Mouse (Mus musculus) liver, postnatal 0 days (tissue): ENCODE results near the gene Kctd14. TPM values are rescaled to one million over a fixed set of nuclear protein-coding genes. Genes with fewer than 3 reads are reported as not detected.

Experiments used
- ATAC-seq: fragments of 200-750 bp; cut with Nextera tagmentation; 2 replicates; pipeline ENCODE4 v1.8.0; 2017; ENCODE audit warnings: mild to moderate bottlenecking, moderate library complexity
- DNase-seq: peaks from one replicate; pipeline ENCODE4 v3.0.0-alpha.2; 2016
- H3K27ac ChIP-seq: fragments of 300-500 bp; sonication (generic); 2 replicates; pipeline ENCODE4 v1.5.1; 2014; ENCODE audit warnings: antibody characterized with exemption, moderate library complexity, mild to moderate bottlenecking, low read depth
- H3K27me3 ChIP-seq: fragments of 300-500 bp; sonication (generic); 2 replicates; pipeline ENCODE4 v1.6.1; 2014; ENCODE audit warnings: low read length, control low read depth, mixed read lengths; ENCODE audit not compliant: insufficient read depth
- H3K36me3 ChIP-seq: fragments of 300-500 bp; sonication (generic); replicated peaks from 2 replicates; pipeline ENCODE4 v1.6.1; 2014; ENCODE audit warnings: mild to moderate bottlenecking, control low read depth, low read length, moderate library complexity, mixed read lengths; ENCODE audit not compliant: insufficient read depth
- H3K4me1 ChIP-seq: fragments of 300-500 bp; sonication (generic); 2 replicates; pipeline ENCODE4 v1.6.1; 2014; ENCODE audit warnings: antibody characterized with exemption, mild to moderate bottlenecking, control low read depth; ENCODE audit not compliant: insufficient read depth
- H3K4me2 ChIP-seq: fragments of 300-500 bp; sonication (generic); 2 replicates; pipeline ENCODE4 v1.6.1; 2014; ENCODE audit warnings: low read depth, mild to moderate bottlenecking, low read length, moderate library complexity, mixed read lengths
- H3K4me3 ChIP-seq: fragments of 300-500 bp; sonication (generic); 2 replicates; pipeline ENCODE4 v1.5.1; 2014; ENCODE audit warnings: low read depth, low read length
- H3K9ac ChIP-seq: fragments of 300-500 bp; sonication (generic); replicated peaks from 2 replicates; pipeline ENCODE4 v1.6.1; 2014; ENCODE audit warnings: mild to moderate bottlenecking, moderate library complexity
- H3K9me3 ChIP-seq: fragments of 300-500 bp; sonication (generic); 2 replicates; pipeline ENCODE4 v1.6.1; 2016; ENCODE audit warnings: mild to moderate bottlenecking, control low read depth, low read length, mixed read lengths
- CTCF ChIP-seq: sonication (generic); IDR thresholded peaks from 2 replicates; pipeline ENCODE4 v1.5.1; 2016; ENCODE audit warnings: antibody characterized with exemption, low read depth
- EP300 ChIP-seq: IDR thresholded peaks from 2 replicates; pipeline ENCODE4 v1.6.1; 2016; ENCODE audit warnings: antibody characterized with exemption, low read depth, mild to moderate bottlenecking
- WGBS: fragments of 180-500 bp; shearing (Covaris S2); extraction: QIAGEN DNeasy Blood & Tissue Kit; methylation state at CpG from one replicate; pipeline ENCODE4 v1.1.7; 2014; ENCODE audit not compliant: insufficient replicate concordance; 5-methylcytosine and 5-hydroxymethylcytosine counted together
- polyA plus RNA-seq: library from polyadenylated mRNA; unstranded; fragments of >200 nt; fragmentation: Nextera tagmentation; extraction: Ambion mirVana; gene quantifications from 2 replicates; pipeline ENCODE4 v1.2.1, GENCODE M21; 2015

Kctd14 gene
- polyA plus RNA-seq, 1 experiment from 2014 or later = 5.0 TPM

DNA sequence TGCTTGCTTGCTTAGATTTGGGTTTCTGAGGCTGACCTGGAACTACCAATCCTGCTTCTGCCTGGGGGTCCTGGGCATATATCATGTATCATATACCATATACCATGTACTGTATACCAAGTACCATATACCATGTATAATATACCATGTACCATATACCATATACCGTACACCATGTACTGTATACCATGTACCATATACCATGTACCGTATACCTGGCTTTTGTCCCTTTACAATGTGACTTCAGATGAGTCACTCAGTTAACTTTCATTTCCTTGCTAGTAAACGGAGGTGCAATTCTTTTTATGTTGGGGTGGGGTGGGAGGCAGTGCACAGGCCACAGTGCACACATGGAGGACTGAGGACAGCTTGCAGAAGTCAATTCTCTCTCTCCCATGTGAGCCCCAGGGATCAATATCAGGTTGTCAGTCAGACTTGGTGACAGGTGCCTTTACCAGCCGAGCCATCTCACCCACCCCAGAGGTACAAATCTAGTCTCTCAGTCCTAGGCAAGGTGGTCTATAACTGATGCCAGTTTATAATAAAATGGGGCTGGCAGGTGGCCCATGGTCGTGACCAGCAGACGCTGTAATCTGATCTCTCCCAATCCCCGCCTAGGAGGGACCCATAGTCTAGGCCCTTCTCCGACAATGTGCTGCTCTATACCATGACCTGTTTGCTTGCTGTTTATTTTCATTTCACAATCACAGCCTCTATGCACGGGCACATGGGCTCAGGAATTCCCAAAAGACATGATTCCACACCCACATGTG, 36.0 kb upstream of the Kctd14 start:
- no peak overlapping the region for H3K4me3 ChIP-seq
- no peak overlapping the region for H3K4me2 ChIP-seq
- no peak overlapping the region for H3K9ac ChIP-seq
- ATAC-seq = peak; percentile 56; the same call in 1 of the 2 replicates
- peaks cover 6% of the 10 kb centered on the region for H3K36me3 ChIP-seq
- H3K27ac ChIP-seq = no peak overlapping the region
- no peak for TF ChIP-seq EP300
- no peaks in the 10 kb centered on the region for H3K9me3 ChIP-seq
- no peak for DNase-seq
- H3K27me3 ChIP-seq = no peaks in the 10 kb centered on the region
- peaks cover 15% of the 10 kb centered on the region for H3K4me1 ChIP-seq
- WGBS = 60% methylated on average over 9 of the region's 9 CpGs

DNA sequence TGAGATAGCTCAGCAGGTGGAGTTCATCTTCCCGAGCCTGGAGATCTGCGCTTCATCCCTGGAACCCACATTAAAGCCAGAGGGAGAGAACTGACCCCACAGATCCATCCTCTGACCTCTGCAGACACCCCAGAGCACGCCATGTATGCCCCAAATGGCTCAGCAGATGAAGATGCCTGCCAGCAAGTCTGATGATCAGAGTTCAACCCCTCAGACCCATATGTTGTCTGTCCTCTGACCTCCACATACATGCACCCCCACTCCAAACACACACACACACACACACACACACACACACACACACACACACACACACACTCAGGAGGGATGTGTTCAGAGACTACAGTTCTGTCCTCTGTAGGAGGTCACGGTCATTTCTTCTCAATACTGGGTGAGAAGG, 34.6 kb upstream of the Kctd14 start:
- WGBS = 89% methylated on average over 4 of the region's 4 CpGs
- H3K4me3 ChIP-seq = no peak overlapping the region
- no peak overlapping the region for H3K9ac ChIP-seq
- TF ChIP-seq EP300 (no peak), CTCF (no peak)
- no peak for DNase-seq
- H3K4me1 ChIP-seq = peaks cover 15% of the 10 kb centered on the region
- no peaks in the 10 kb centered on the region for H3K9me3 ChIP-seq
- no peaks in the 10 kb centered on the region for H3K36me3 ChIP-seq
- no peaks in the 10 kb centered on the region for H3K27me3 ChIP-seq
- no peak overlapping the region for H3K27ac ChIP-seq
- no peak for ATAC-seq
- 0 out of 2 replicates have a peak overlapping the region, but pooled peaks have one; percentile 1 for H3K4me2 ChIP-seq

DNA sequence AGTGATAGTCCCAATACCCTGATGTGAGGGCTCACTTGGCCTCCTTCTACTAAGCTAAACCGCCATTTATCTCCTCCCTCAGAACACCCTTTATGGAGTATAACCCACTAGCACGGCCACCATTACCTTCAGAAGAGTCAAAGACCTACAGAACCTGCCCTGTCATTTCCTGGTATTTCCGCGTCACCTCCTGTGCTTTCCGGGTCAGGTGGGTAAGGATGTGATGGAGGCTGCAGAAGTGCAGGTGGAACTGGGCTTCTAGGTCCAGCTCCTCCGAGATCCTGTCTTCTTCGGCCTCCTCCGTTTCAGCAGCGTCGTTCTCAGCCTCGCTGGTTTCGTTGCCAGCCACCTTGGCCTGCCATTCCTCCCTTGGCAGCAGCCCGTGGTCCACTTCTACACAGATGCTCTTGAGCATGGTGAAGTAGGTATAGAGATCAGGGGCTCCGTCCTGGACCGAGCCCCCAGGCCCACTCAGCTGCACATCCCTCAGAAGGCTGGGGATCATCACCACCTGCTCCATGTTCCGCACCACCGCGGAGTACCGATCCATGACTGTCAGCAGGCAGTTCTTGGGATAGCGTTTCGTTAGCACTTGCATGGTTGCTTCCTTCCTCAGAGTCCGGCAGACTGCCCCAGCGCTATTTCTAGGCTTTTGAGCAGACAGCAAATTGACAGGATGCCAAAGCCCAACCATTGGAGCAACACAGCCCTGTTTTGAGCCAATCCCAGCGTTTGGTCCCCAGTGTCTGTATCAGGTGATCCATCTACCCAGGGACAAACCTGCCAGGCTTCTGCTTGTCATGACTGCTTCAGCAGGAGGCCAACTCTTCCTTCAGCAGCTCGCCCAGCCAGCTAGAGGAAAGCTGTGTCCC, 34.0 kb upstream of the Kctd14 start, which contains the start of gene Thrsp:
TSS of gene Thrsp (minus strand) at position 825 of the 872 bp plus-strand sequence.
- H3K9ac ChIP-seq = no peak within 1 kb of the TSS

DNA sequence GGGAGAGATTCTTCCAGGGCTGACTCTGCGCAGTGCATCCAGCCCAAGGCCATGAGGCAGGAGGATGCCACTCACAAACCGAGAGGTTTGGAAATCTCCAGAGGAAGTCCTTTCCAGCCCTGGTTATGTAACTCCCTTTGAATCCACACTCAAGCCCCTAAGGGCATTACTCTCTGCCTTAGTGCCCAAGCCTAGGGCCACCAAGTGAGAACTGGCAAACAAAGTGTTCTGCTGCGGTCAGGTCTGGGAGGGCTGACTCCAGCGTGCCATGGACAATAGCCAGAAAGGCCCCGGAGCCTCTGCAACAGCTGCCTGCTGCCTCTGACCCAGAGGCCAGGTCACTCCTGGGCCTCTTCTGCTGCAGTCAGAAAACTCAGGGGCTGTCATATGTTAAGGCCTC, 32.4 kb upstream of the Kctd14 start:
- no peak overlapping the region for H3K9ac ChIP-seq
- TF ChIP-seq EP300 (no peak), CTCF (no peak)
- H3K36me3 ChIP-seq = no peaks in the 10 kb centered on the region
- ATAC-seq = 0 out of 2 replicates have a peak, but pooled peaks have one; percentile 10
- peaks cover 15% of the 10 kb centered on the region for H3K4me1 ChIP-seq
- H3K4me3 ChIP-seq = no peak overlapping the region
- no peaks in the 10 kb centered on the region for H3K9me3 ChIP-seq
- no peak for DNase-seq
- H3K4me2 ChIP-seq = no peak overlapping the region
- peak overlapping the region; percentile 22; the same call in 1 of the 2 replicates for H3K27ac ChIP-seq
- H3K27me3 ChIP-seq = no peaks in the 10 kb centered on the region
- 76% methylated on average over 5 of the region's 5 CpGs for WGBS

More for the DNA sequence above, 34.0 kb upstream of the Kctd14 start, which contains the start of gene Thrsp:
- Histone ChIP-seq H3K9me3 (no peaks in the 10 kb centered on the region), H3K4me2 (0 out of 2 replicates have a peak within 1 kb of the TSS, but pooled peaks have one; percentile 26), H3K27ac (0 out of 2 replicates have a peak within 1 kb of the TSS, but pooled peaks have one; percentile 16), H3K27me3 (no peaks in the 10 kb centered on the region), H3K4me3 (no peak within 1 kb of the TSS), H3K36me3 (no peaks in the 10 kb centered on the region), H3K4me1 (peaks cover 15% of the 10 kb centered on the region)
- DNase-seq (peak; percentile 29), ATAC-seq (peak; percentile 63)
- TF ChIP-seq CTCF (no peak), EP300 (no peak)
- WGBS = 73% methylated on average over 25 of the region's 25 CpGs

DNA sequence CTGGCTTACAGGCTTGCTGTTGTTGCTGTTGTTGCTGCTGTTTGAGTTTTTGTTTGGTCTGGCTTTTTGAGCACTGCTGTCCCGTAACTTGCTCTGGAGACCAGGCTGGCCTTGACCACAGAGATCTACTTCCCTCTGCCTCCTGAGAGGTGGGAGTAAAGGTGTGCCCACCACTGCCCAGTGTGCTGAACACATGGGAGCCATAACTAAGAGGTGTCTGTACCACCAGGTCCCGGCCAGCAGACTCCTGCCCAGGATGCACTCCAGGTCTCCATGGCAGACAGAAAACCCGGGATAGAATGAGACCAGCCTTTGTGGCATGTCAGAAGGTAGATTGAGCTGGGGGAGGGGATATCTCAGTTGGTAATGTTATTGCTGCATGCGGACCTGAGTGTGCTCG, 32.0 kb upstream of the Kctd14 start:
- 67% methylated on average over 5 of the region's 5 CpGs for WGBS

DNA sequence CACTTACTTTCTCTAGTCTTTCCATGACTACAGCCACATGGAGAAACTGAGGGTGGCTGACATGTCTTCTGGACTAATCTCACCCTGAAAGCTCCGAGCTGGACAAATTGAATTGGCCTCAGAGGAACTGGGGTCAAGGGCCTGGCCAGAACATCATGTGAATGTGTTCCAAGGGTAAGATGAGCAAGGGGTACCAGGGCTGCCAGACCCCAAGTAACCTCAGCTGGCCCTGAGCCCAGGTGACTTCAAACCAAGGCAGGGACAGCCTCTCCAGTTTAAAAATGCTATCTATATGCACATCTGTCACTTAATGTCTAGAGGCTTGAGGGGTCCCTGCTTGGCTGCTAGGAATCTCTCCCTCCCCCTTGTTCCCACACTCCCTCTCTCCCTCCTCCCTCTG, 30.7 kb upstream of the Kctd14 start:
- H3K9me3 ChIP-seq = no peaks in the 10 kb centered on the region
- no peak overlapping the region for H3K4me2 ChIP-seq
- WGBS = 77% methylated on average over 1 of the region's 1 CpGs
- H3K27ac ChIP-seq = no peak overlapping the region
- H3K36me3 ChIP-seq = no peaks in the 10 kb centered on the region
- H3K9ac ChIP-seq = no peak overlapping the region
- DNase-seq = no peak
- H3K27me3 ChIP-seq = no peaks in the 10 kb centered on the region
- ATAC-seq = no peak
- no peak overlapping the region for H3K4me3 ChIP-seq
- peaks cover 15% of the 10 kb centered on the region for H3K4me1 ChIP-seq
- no peak for TF ChIP-seq EP300
- TF ChIP-seq CTCF = no peak

More for the DNA sequence above, 32.0 kb upstream of the Kctd14 start:
- no peaks in the 10 kb centered on the region for H3K27me3 ChIP-seq
- H3K4me1 ChIP-seq = peaks cover 15% of the 10 kb centered on the region
- H3K36me3 ChIP-seq = no peaks in the 10 kb centered on the region
- no peak overlapping the region for H3K4me3 ChIP-seq
- no peak overlapping the region for H3K9ac ChIP-seq
- TF ChIP-seq CTCF (no peak), EP300 (no peak)
- no peak overlapping the region for H3K4me2 ChIP-seq
- ATAC-seq (no peak), DNase-seq (no peak)
- H3K27ac ChIP-seq = peak overlapping the region; percentile 22; the same call in 1 of the 2 replicates
- H3K9me3 ChIP-seq = no peaks in the 10 kb centered on the region
